Mouse (Mus musculus): ENCODE measurements at regions not wholly inside any gene's neighbourhood (a gene's known extent, or its start where the extent isn't known, plus 50 kb on each side); places are given as distances from the start of the nearest gene placed in this dataset.
A peak's percentile ranks its signal among the peaks of the same experiment; 100 is the strongest.

DNA sequence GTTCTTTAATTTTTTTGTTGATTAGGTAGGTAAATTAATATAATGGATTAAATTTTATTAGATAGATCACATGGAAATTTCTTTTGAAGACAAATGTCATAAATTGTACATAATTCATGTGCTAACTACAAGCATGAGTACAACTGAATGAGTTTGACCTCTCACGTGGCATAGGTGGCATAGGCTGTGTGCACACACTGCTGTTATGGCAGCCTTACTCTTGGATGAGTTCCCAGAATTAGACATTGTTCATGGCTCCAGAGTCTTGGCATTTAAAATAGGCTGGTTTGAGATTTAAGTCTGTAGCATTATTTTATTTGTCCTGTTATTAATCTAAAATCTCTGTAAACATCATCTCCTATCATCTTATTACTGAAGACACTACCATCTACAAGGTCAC lies 115.2 kb upstream of the Fsip2 start:
- Histone ChIP-seq H3K4me2 (no peak overlapping the region), H3K27ac (no peak overlapping the region), H3K9me3 (no peaks in the 10 kb centered on the region), H3K4me3 (no peak overlapping the region), H3K4me1 (no peaks in the 10 kb centered on the region), H3K27me3 (replicated peaks) (no peaks in the 10 kb centered on the region), H3K9ac (no peak overlapping the region), H3K36me3 (replicated peaks) (no peaks in the 10 kb centered on the region)
- ATAC-seq (replicated peaks) = 0 out of 2 replicates have a peak, but pooled peaks have one; percentile 65
- 68% methylated on average over 1 of the region's 1 CpGs for WGBS

DNA sequence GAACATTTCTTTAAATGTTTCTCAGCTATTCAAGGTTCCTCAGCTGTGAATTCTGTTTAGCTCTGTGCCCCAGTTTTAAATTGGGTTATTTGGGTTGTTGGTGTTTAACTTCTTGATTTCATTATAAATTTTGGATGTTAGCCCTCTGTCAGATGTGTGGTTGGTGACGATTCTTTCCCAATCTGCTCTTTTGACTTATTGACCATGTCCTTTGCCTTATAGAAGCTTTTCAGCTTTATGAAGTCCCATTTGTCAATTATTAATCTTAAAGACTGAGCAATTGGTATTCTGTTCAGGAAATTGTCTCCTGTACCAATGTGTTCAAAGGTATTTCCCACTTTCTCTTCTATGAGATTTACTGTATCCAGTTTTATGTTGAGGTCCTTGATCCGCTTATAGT lies 103.6 kb upstream of the Fsip2 start:
- WGBS = 90% methylated on average over 2 of the region's 2 CpGs
- H3K9me3 ChIP-seq = no peaks in the 10 kb centered on the region
- H3K4me3 ChIP-seq = no peak overlapping the region
- no peaks in the 10 kb centered on the region for H3K4me1 ChIP-seq
- H3K27me3 ChIP-seq (replicated peaks) = no peaks in the 10 kb centered on the region
- no peaks in the 10 kb centered on the region for H3K36me3 ChIP-seq (replicated peaks)
- H3K4me2 ChIP-seq = no peak overlapping the region
- no peak overlapping the region for H3K9ac ChIP-seq
- H3K27ac ChIP-seq = no peak overlapping the region
- no peak for ATAC-seq (replicated peaks)

DNA sequence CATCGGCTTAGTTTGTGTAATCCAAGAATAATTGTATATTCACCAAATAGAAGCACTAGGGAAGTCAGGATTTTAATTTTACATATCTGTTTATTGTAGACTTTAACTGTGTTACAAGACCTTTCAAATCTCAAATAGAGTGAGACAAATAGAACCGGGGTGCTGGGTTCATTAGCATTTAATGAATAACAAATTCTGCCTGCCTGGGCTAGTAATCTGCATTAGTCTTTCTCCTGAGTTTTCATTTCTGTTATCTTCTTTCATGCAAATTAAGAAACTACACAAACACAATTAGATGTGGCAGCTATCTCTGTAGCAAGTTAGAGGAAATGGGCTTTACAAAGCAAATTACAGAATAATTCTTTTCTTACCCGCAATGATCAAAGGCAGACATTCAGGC lies 96.2 kb upstream of the Fsip2 start:
- no peaks in the 10 kb centered on the region for H3K36me3 ChIP-seq (replicated peaks)
- H3K27me3 ChIP-seq (replicated peaks) = no peaks in the 10 kb centered on the region
- no peaks in the 10 kb centered on the region for H3K9me3 ChIP-seq
- ATAC-seq (replicated peaks) = peak; percentile 85
- no peak overlapping the region for H3K9ac ChIP-seq
- no peak overlapping the region for H3K4me3 ChIP-seq
- peak overlapping the region; percentile 43; the same call in 1 of the 2 replicates for H3K27ac ChIP-seq
- peaks cover 10% of the 10 kb centered on the region for H3K4me1 ChIP-seq
- WGBS = 10% methylated on average over 3 of the region's 3 CpGs
- H3K4me2 ChIP-seq = peak overlapping the region; percentile 17; the same call in 1 of the 2 replicates

DNA sequence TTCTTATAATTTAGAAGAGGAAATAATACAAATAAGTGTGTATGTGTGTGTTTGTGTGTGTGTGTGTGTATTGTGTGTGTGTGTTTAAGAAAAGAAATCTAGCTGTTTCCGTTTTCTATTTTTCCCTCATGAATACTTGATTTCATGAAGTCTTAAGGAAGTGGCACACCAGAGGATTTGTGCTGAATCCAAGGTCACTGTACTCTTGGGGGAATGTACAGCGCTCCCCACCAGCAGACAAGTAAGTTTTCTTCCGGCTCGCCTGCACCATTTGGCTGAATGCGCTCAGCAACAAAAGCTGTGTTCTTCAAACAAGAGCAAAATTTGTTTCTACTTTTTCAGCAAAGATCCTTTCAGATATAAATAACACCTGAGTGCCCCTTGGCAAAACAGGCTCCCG lies 95.7 kb upstream of the Fsip2 start:
- Histone ChIP-seq H3K4me3 (no peak overlapping the region), H3K9ac (no peak overlapping the region), H3K4me1 (peaks cover 10% of the 10 kb centered on the region), H3K27ac (peak overlapping the region; percentile 43; the same call in 1 of the 2 replicates), H3K4me2 (peak overlapping the region; percentile 17; the same call in 1 of the 2 replicates), H3K36me3 (replicated peaks) (no peaks in the 10 kb centered on the region), H3K27me3 (replicated peaks) (no peaks in the 10 kb centered on the region), H3K9me3 (no peaks in the 10 kb centered on the region)
- ATAC-seq (replicated peaks) = peak; percentile 72
- 29% methylated on average over 6 of the region's 6 CpGs for WGBS

Measured in midbrain, embryonic 15.5 days (tissue).